Mouse (Mus musculus): ENCODE measurements around the gene Macrod1.

DNA sequence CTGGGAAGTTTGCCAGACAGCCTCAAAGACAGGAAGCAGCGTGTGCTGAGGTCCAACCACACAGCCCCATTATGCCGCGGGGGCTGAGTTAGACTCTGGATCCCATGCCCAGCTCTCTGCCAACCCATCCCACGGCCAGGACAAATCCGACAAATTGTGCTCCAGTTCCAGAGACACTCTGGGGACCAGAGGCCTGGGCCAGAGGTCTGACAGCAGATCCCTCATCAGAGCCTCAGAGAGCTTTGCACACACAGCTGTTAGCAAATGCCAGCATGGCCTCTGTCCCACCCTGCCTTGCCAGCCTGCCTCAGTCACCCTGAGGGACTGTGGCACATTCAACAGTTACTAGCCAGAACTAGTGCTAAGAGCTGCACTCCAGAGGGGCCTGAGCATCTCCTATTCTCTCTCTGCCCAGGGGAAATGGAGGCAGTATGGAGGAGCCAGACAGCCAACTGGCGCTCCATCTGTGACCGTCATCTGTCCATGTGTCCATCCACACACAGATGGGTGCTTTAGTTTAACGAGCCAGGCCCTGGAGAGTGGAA is 92.0 kb downstream of the Macrod1 start:
- TF ChIP-seq CTCF (IDR thresholded peaks at IDR 0.05) (no peak), EP300 (IDR thresholded peaks at IDR 0.05) (no peak)

Data from lung, postnatal 0 days (tissue).